Mouse (Mus musculus) cortical plate, adult 2 months (tissue): ENCODE measurements around the gene Krt75. TPM values are rescaled to one million over a fixed set of nuclear protein-coding genes. Genes with fewer than 3 reads are reported as not detected.
"Not testable (repeated sequence)": the region's sequence is repeated elsewhere in the genome, so short reads cannot be mapped to it uniquely, and the experiment has no call there.

Experiments
- H3K27ac ChIP-seq: fragments of 200-500 bp; 2 replicates; pipeline ENCODE4 v1.5.1; 2012; ENCODE audit warnings: low read length, control low read depth, inconsistent platforms; ENCODE audit not compliant: insufficient read depth
- H3K4me1 ChIP-seq: fragments of 200-500 bp; 2 replicates; pipeline ENCODE4 v1.6.1; 2011; ENCODE audit warnings: low read length; ENCODE audit not compliant: control insufficient read depth, insufficient read depth
- H3K4me3 ChIP-seq: fragments of 200-500 bp; 2 replicates; pipeline ENCODE4 v1.5.1; 2011; ENCODE audit warnings: mild to moderate bottlenecking, low read length, control low read depth; ENCODE audit not compliant: insufficient read depth
- CTCF ChIP-seq: fragments of 200-500 bp; IDR thresholded peaks from 2 replicates; pipeline ENCODE4 v1.5.1; 2011; ENCODE audit warnings: mild to moderate bottlenecking, control low read depth, low read length; ENCODE audit not compliant: insufficient read depth; ENCODE audit errors: extremely low read depth
- POLR2A ChIP-seq: fragments of 200-500 bp; IDR thresholded peaks from 2 replicates; pipeline ENCODE4 v1.6.1; 2011; ENCODE audit warnings: mild to moderate bottlenecking, low read length, control low read depth; ENCODE audit not compliant: insufficient read depth; ENCODE audit errors: extremely low read depth
- polyA plus RNA-seq: library from polyadenylated mRNA; depleted of rRNA; stranded (reverse); fragments of >200 nt; gene quantifications from 2 replicates; pipeline ENCODE4 v1.2.3, GENCODE M21; 2012; rRNA removed

The Krt75 gene
- polyA plus RNA-seq, 1 experiment = not detected

GRCm38 (mm10) chr15:101522556-101523232 is 51.0 kb downstream of the Krt75 start:
- H3K4me1 ChIP-seq = no peaks in the 10 kb centered on the region
- H3K4me3 ChIP-seq = no peak overlapping the region
- H3K27ac ChIP-seq = no peak overlapping the region
- TF ChIP-seq CTCF (no peak), POLR2A (no peak)

GRCm38 (mm10) chr15:101519792-101520191 is 53.9 kb downstream of the Krt75 start:
- Histone ChIP-seq H3K4me3 (no peak overlapping the region), H3K27ac (no peak overlapping the region), H3K4me1 (no peaks in the 10 kb centered on the region)
- TF ChIP-seq POLR2A = no peak
- TF ChIP-seq CTCF = peak; percentile 94

- not testable (repeated sequence) for H3K4me3 ChIP-seq, H3K4me1 ChIP-seq, H3K27ac ChIP-seq
Measured at GRCm38 (mm10) chr15:101517161-101517560, 56.5 kb downstream of the Krt75 start, which contains the start of gene Gm49425. Gene Gm49425, minus strand, starts transcription at chr15:101517261.

Other genes with a start within 250 kb of the Krt75 start
- gene Krt80, start 203.7 kb downstream of the Krt75 start, polyA plus RNA-seq = 5.7 and 6.2 TPM in 2 replicates
- 0.33 and 0.36 TPM in 2 replicates for gene Krt7, start 162.9 kb downstream of the Krt75 start, polyA plus RNA-seq
- 0.09 TPM in 1 of 2 replicates, not detected in the other for gene Krt87, start 135.1 kb downstream of the Krt75 start, polyA plus RNA-seq
- 0.13 TPM in 1 of 2 replicates, not detected in the other for gene Krt88, start 126.2 kb downstream of the Krt75 start, polyA plus RNA-seq
- not detected in 2 replicates for gene Krt81, start 110.2 kb downstream of the Krt75 start, polyA plus RNA-seq
- gene Krt86, start 100.4 kb downstream of the Krt75 start, polyA plus RNA-seq = not detected in 2 replicates
- not detected in 2 replicates for gene Krt83, start 82.4 kb downstream of the Krt75 start, polyA plus RNA-seq
- gene Gm49425, start 56.6 kb downstream of the Krt75 start, polyA plus RNA-seq = not detected in 2 replicates
- gene Krt84, start 41.1 kb downstream of the Krt75 start, polyA plus RNA-seq = not detected in 2 replicates
- not detected in 2 replicates for gene Krt82, start 23.2 kb downstream of the Krt75 start, polyA plus RNA-seq
- gene Krt90, start 11.0 kb downstream of the Krt75 start, polyA plus RNA-seq = 0.04 TPM in 1 of 2 replicates, not detected in the other
- gene Gm5414, start 54.3 kb upstream of the Krt75 start, polyA plus RNA-seq = not detected in 2 replicates
- gene Gm5478, start 73.5 kb upstream of the Krt75 start, polyA plus RNA-seq = not detected in 2 replicates
- not detected in 2 replicates for gene Krt6b, start 106.4 kb upstream of the Krt75 start, polyA plus RNA-seq
- not detected in 2 replicates for gene Krt6a, start 120.4 kb upstream of the Krt75 start, polyA plus RNA-seq
- gene Krt5, start 139.0 kb upstream of the Krt75 start, polyA plus RNA-seq = 0.11 TPM in 1 of 2 replicates, not detected in the other
- not detected in 2 replicates for gene Krt71, start 169.2 kb upstream of the Krt75 start, polyA plus RNA-seq
- gene Krt72, start 212.6 kb upstream of the Krt75 start, polyA plus RNA-seq = not detected in 2 replicates
- gene Krt73, start 228.4 kb upstream of the Krt75 start, polyA plus RNA-seq = 1.4 and 1.5 TPM in 2 replicates
- gene Krt2, start 244.3 kb upstream of the Krt75 start, polyA plus RNA-seq = 0.08 and 0.53 TPM in 2 replicates